Mouse (Mus musculus): ENCODE measurements around the gene Rasl10a.

DNA sequence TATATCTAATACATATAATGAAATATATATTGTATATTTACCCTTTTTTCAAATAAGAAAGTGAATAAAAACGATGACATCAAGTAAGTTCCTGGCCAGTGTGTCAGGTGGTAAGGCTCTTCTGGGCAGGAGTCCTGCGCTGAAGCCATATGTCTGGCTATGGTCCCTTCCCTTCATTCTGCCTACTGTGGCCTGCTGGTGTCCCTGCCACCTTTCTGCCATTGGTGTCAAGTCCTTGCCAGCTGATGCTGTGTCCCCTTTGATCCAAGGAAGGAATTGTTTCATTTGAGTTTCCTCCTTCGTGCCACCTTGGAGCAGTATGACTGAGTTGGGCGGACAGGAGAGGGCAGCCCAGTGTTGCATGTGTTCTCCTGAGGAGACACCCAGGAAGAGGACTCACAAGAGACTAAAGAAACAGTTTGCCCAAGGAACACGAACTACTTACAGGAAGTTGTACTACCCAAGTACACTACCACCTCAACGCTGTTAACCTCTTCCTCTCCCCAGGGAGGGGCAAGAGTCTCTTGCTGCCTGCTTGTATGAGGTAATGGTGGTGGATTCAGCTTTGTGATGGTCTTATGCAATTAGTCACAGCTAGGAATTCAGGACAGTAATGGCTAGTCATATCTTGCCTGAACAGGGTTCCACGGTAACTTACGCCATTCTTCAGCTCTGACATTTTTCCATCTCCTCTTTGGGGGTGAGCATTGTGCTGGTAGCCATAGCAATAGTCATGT, 15.1 kb upstream of the Rasl10a start:
- TF ChIP-seq FLI1 (IDR thresholded peaks at IDR 0.05; ENCODE audit: low read length) = no peak
- TF ChIP-seq GATA1 (IDR thresholded peaks at IDR 0.05; ENCODE audit: borderline replicate concordance, low read length) = no peak
